Mouse (Mus musculus): ENCODE measurements around the gene Styk1. TPM values are rescaled to one million over a fixed set of nuclear protein-coding genes. Genes with fewer than 3 reads are reported as not detected.

Gene Styk1
- polyA plus RNA-seq, 1 experiment, result 0.86 TPM

- WGBS, result 92% methylated on average over 2 of the region's 2 CpGs
- H3K4me1 ChIP-seq (replicated peaks; ENCODE audit: control insufficient read depth, insufficient read depth, low read length), result no peaks in the 10 kb centered on the region
- H3K4me3 ChIP-seq (ENCODE audit: control insufficient read depth, insufficient read depth, low read length), result no peak overlapping the region
- H3K27me3 ChIP-seq (ENCODE audit: control insufficient read depth, insufficient read depth, low read length), result no peaks in the 10 kb centered on the region
- no peak overlapping the region for H3K27ac ChIP-seq (ENCODE audit: control insufficient read depth, insufficient read depth, low read length)
- H3K36me3 ChIP-seq (ENCODE audit: control insufficient read depth, insufficient read depth, low read length), result no peaks in the 10 kb centered on the region
- no peak for DNase-seq
- TF ChIP-seq POLR2A (IDR thresholded peaks at IDR 0.05; ENCODE audit: control insufficient read depth, extremely low read depth, insufficient read depth, low read length, poor library complexity) (no peak), CTCF (IDR thresholded peaks at IDR 0.05; ENCODE audit: borderline replicate concordance, control insufficient read depth, extremely low read depth, insufficient read depth, low read length, poor library complexity) (no peak)
These were observed 26.3 kb downstream of the Styk1 start for GRCm38 (mm10) chr6:131327076-131327475.

- TF ChIP-seq POLR2A (IDR thresholded peaks at IDR 0.05; ENCODE audit: control insufficient read depth, extremely low read depth, insufficient read depth, low read length, poor library complexity), result no peak
- no peak for TF ChIP-seq CTCF (IDR thresholded peaks at IDR 0.05; ENCODE audit: borderline replicate concordance, control insufficient read depth, extremely low read depth, insufficient read depth, low read length, poor library complexity)
- no peaks in the 10 kb centered on the region for H3K4me1 ChIP-seq (replicated peaks; ENCODE audit: control insufficient read depth, insufficient read depth, low read length)
- H3K27ac ChIP-seq (ENCODE audit: control insufficient read depth, insufficient read depth, low read length), result no peak overlapping the region
- H3K4me3 ChIP-seq (ENCODE audit: control insufficient read depth, insufficient read depth, low read length), result no peak overlapping the region
- DNase-seq, result no peak
- H3K27me3 ChIP-seq (ENCODE audit: control insufficient read depth, insufficient read depth, low read length), result no peaks in the 10 kb centered on the region
- H3K36me3 ChIP-seq (ENCODE audit: control insufficient read depth, insufficient read depth, low read length), result no peaks in the 10 kb centered on the region
- WGBS, result 68% methylated on average over 3 of the region's 3 CpGs
These were observed 31.4 kb downstream of the Styk1 start for GRCm38 (mm10) chr6:131321854-131322639.

- H3K36me3 ChIP-seq (ENCODE audit: control insufficient read depth, insufficient read depth, low read length), result no peaks in the 10 kb centered on the region
- no peak overlapping the region for H3K4me3 ChIP-seq (ENCODE audit: control insufficient read depth, insufficient read depth, low read length)
- no peaks in the 10 kb centered on the region for H3K27me3 ChIP-seq (ENCODE audit: control insufficient read depth, insufficient read depth, low read length)
- TF ChIP-seq POLR2A (IDR thresholded peaks at IDR 0.05; ENCODE audit: control insufficient read depth, extremely low read depth, insufficient read depth, low read length, poor library complexity), result no peak
- no peak for TF ChIP-seq CTCF (IDR thresholded peaks at IDR 0.05; ENCODE audit: borderline replicate concordance, control insufficient read depth, extremely low read depth, insufficient read depth, low read length, poor library complexity)
- WGBS, result 87% methylated on average over 7 of the region's 7 CpGs
- DNase-seq, result no peak
- H3K4me1 ChIP-seq (replicated peaks; ENCODE audit: control insufficient read depth, insufficient read depth, low read length), result no peaks in the 10 kb centered on the region
- H3K27ac ChIP-seq (ENCODE audit: control insufficient read depth, insufficient read depth, low read length), result no peak overlapping the region
These were observed 37.0 kb downstream of the Styk1 start for GRCm38 (mm10) chr6:131316155-131317101.

GRCm38 (mm10) chr6:131308031-131308430 lies 45.4 kb downstream of the Styk1 start:
- H3K27ac ChIP-seq (ENCODE audit: control insufficient read depth, insufficient read depth, low read length), result no peak overlapping the region
- H3K4me1 ChIP-seq (replicated peaks; ENCODE audit: control insufficient read depth, insufficient read depth, low read length), result no peaks in the 10 kb centered on the region
- H3K4me3 ChIP-seq (ENCODE audit: control insufficient read depth, insufficient read depth, low read length), result no peak overlapping the region
- no peak for DNase-seq
- 5% methylated on average over 3 of the region's 3 CpGs for WGBS
- H3K27me3 ChIP-seq (ENCODE audit: control insufficient read depth, insufficient read depth, low read length), result no peaks in the 10 kb centered on the region
- H3K36me3 ChIP-seq (ENCODE audit: control insufficient read depth, insufficient read depth, low read length), result no peaks in the 10 kb centered on the region
- no peak for TF ChIP-seq POLR2A (IDR thresholded peaks at IDR 0.05; ENCODE audit: control insufficient read depth, extremely low read depth, insufficient read depth, low read length, poor library complexity)
- TF ChIP-seq CTCF (IDR thresholded peaks at IDR 0.05; ENCODE audit: borderline replicate concordance, control insufficient read depth, extremely low read depth, insufficient read depth, low read length, poor library complexity), result no peak

GRCm38 (mm10) chr6:131304776-131305175 lies 48.6 kb downstream of the Styk1 start:
- Histone ChIP-seq H3K4me3 (ENCODE audit: control insufficient read depth, insufficient read depth, low read length) (no peak overlapping the region), H3K4me1 (replicated peaks; ENCODE audit: control insufficient read depth, insufficient read depth, low read length) (no peaks in the 10 kb centered on the region), H3K36me3 (ENCODE audit: control insufficient read depth, insufficient read depth, low read length) (no peaks in the 10 kb centered on the region), H3K27ac (ENCODE audit: control insufficient read depth, insufficient read depth, low read length) (no peak overlapping the region), H3K27me3 (ENCODE audit: control insufficient read depth, insufficient read depth, low read length) (no peaks in the 10 kb centered on the region)
- no peak for DNase-seq
- TF ChIP-seq CTCF (IDR thresholded peaks at IDR 0.05; ENCODE audit: borderline replicate concordance, control insufficient read depth, extremely low read depth, insufficient read depth, low read length, poor library complexity) (no peak), POLR2A (IDR thresholded peaks at IDR 0.05; ENCODE audit: control insufficient read depth, extremely low read depth, insufficient read depth, low read length, poor library complexity) (no peak)
- 85% methylated on average over 3 of the region's 3 CpGs for WGBS

- DNase-seq, result no peak
- Histone ChIP-seq H3K4me1 (replicated peaks; ENCODE audit: control insufficient read depth, insufficient read depth, low read length) (no peaks in the 10 kb centered on the region), H3K36me3 (ENCODE audit: control insufficient read depth, insufficient read depth, low read length) (no peaks in the 10 kb centered on the region), H3K4me3 (ENCODE audit: control insufficient read depth, insufficient read depth, low read length) (no peak overlapping the region), H3K27me3 (ENCODE audit: control insufficient read depth, insufficient read depth, low read length) (no peaks in the 10 kb centered on the region), H3K27ac (ENCODE audit: control insufficient read depth, insufficient read depth, low read length) (no peak overlapping the region)
- TF ChIP-seq POLR2A (IDR thresholded peaks at IDR 0.05; ENCODE audit: control insufficient read depth, extremely low read depth, insufficient read depth, low read length, poor library complexity) (no peak), CTCF (IDR thresholded peaks at IDR 0.05; ENCODE audit: borderline replicate concordance, control insufficient read depth, extremely low read depth, insufficient read depth, low read length, poor library complexity) (no peak)
These were observed 54.9 kb downstream of the Styk1 start for GRCm38 (mm10) chr6:131298531-131298930.

Measured in thymus, adult 2 months (tissue).